Comparison of ENCODE assay signal across 10 mouse cellular contexts in the genomic region with DNA sequence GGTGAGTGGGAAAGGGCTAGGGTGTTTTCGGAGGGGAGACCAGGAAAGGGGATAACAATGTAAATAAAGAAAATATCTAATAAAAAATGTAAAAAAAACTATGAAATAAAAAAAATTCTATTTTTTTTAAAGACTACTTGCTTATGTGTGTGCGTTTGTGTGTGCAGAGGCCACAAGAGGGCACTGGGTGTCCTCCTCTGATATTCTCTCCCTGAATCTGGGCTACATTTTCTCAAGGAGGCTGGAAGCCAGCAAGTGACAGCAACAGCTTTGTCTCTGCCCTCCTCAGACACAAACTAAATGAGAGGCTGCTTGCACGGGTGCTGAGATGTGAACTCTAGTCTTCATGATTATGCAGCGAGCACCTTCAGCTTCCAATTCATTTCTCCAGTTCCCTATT. TPM values are rescaled to one million over a fixed set of nuclear protein-coding genes. Genes with fewer than 3 reads are reported as not detected.
A peak's percentile ranks its signal among the peaks of the same experiment; 100 is the strongest.
DNase-seq lines count a peak whose midpoint lies in the region; ATAC-seq and TF ChIP-seq lines count a peak whose summit lies in the region.
"Had no signal": no experiment of that assay in that cellular context is flagged by ENCODE, and none has a peak within 500 bp of the region (broad histone marks: within the 10 kb centered on the region; RNA-seq: fewer than 3 reads in every experiment).

No protein-coding gene starts in this region.

- no peaks in the 10 kb centered on the region for H3K9me3 ChIP-seq in CH12.LX (replicated peaks; ENCODE audit: low read length)
- H3K9me3 ChIP-seq: embryonic facial prominence, embryonic 12.5 days; stomach, embryonic 15.5 days had no signal

- ATAC-seq in granulocyte monocyte progenitor cell, adult 5-6 weeks (replicated peaks; ENCODE audit: poor library complexity, severe bottlenecking) = no peak

- peak in 1 of 2 experiments; percentile 75; a peak in 2 of 4 replicates for TF ChIP-seq CTCF in CH12.LX (conservative IDR thresholded peaks at IDR 0.05 in 1 of 2, IDR thresholded peaks at IDR 0.05 in 1 of 2; ENCODE audit: low read depth in 2 of 2, low read length in 2 of 2)
- peak; percentile 38; the same call in 1 of the 2 replicates for TF ChIP-seq CTCF in lung, adult 2 months (IDR thresholded peaks at IDR 0.05; ENCODE audit: insufficient read depth, low read length)

- no peak overlapping the region for H3K4me3 ChIP-seq in CH12.LX (replicated peaks in 1 of 3; ENCODE audit: low read depth in 2 of 3, low read length in 2 of 3, poor library complexity in 1 of 3)
- no peak overlapping the region for H3K4me3 ChIP-seq in lung, adult 2 months (replicated peaks; ENCODE audit: extremely low read depth, low read depth, low read length)
- H3K4me3 ChIP-seq: embryonic facial prominence, embryonic 12.5 days; stomach, embryonic 15.5 days had no signal

- TF ChIP-seq POLR2A in CH12.LX (IDR thresholded peaks at IDR 0.05; ENCODE audit: low read depth, low read length) = no peak
- no peak for TF ChIP-seq POLR2A in lung, adult 2 months (IDR thresholded peaks at IDR 0.05; ENCODE audit: borderline replicate concordance, extremely low read depth, low read depth, low read length)

- in situ Hi-C loops in CH12.LX (cut with MboI; ENCODE audit: low pct_ligation_motif_present, low pct_unique_long_range_greater_than_20kb, low sequenced_read_pairs) = no loop called here

- dilution Hi-C loops in CH12.LX (cut with MboI; ENCODE audit: extremely low pct_ligation_motif_present, extremely low pct_unique_long_range_greater_than_20kb, low sequenced_read_pairs) = no loop called here

- H3K27me3 ChIP-seq in CH12.LX (replicated peaks) = no peaks in the 10 kb centered on the region
- H3K27me3 ChIP-seq: embryonic facial prominence, embryonic 12.5 days; stomach, embryonic 15.5 days had no signal

- H3K79me2 ChIP-seq in CH12.LX (replicated peaks; ENCODE audit: control insufficient read depth, extremely low read depth, insufficient read depth, poor library complexity, severe bottlenecking) = no peaks in the 10 kb centered on the region

- H3K4me1 ChIP-seq in CH12.LX (ENCODE audit: control insufficient read depth in 1 of 2, insufficient read depth in 2 of 2) = peaks cover 11 to 58% of the 10 kb centered on the region in 2 experiments
- peaks cover 11% of the 10 kb centered on the region for H3K4me1 ChIP-seq in lung, adult 2 months (ENCODE audit: control insufficient read depth, insufficient read depth, low read length)
- H3K4me1 ChIP-seq: embryonic facial prominence, embryonic 12.5 days had no signal

- peak; percentile 46 for DNase-seq in kidney, postnatal 10 days
- no peak for DNase-seq in kidney, adult 11 months
- DNase-seq in CH12.LX (ENCODE audit: extremely low read depth) (peak; percentile 47), adipocyte (ENCODE audit: low spot score) (peak; percentile 82)
- DNase-seq in lung, adult 2 months = peak; percentile 18
- DNase-seq in urinary bladder, postnatal 10 days (ENCODE audit: low spot score) = no peak

- TF ChIP-seq RAD21 in CH12.LX (IDR thresholded peaks at IDR 0.05; ENCODE audit: low read depth, low read length) = peak; percentile 75

- TF ChIP-seq EP300 in CH12.LX (IDR thresholded peaks at IDR 0.05; ENCODE audit: low read length) = no peak

- no peak overlapping the region for H3K27ac ChIP-seq in CH12.LX (ENCODE audit: insufficient read depth, low read depth)
- H3K27ac ChIP-seq: embryonic facial prominence, embryonic 12.5 days; stomach, embryonic 15.5 days had no signal

- 59% methylated on average over 4 of the region's 4 CpGs for WGBS in lung, adult 2 months

- H3K4me2 ChIP-seq in CH12.LX (ENCODE audit: insufficient read depth, low read depth, poor library complexity, severe bottlenecking) = no peak overlapping the region
- H3K4me2 ChIP-seq: embryonic facial prominence, embryonic 12.5 days; stomach, embryonic 15.5 days had no signal

- H3K36me3 ChIP-seq in CH12.LX (replicated peaks in 1 of 2; ENCODE audit: control insufficient read depth in 1 of 2, insufficient read depth in 1 of 2, low read length in 1 of 2) = peaks cover 0 to 3% of the 10 kb centered on the region in 2 experiments
- H3K36me3 ChIP-seq: embryonic facial prominence, embryonic 12.5 days; stomach, embryonic 15.5 days had no signal

- no peak overlapping the region for H3K9ac ChIP-seq in CH12.LX (ENCODE audit: insufficient read depth, low read depth)
- H3K9ac ChIP-seq: embryonic facial prominence, embryonic 12.5 days; stomach, embryonic 15.5 days had no signal

TF ChIP-seq in CH12.LX, 34 proteins besides CTCF, POLR2A, EP300 and RAD21:
- no peak for TF ChIP-seq MAZ (IDR thresholded peaks at IDR 0.05; ENCODE audit: low read depth, low read length)
- peak; percentile 77 for TF ChIP-seq SMC3 (IDR thresholded peaks at IDR 0.05; ENCODE audit: low read depth, low read length)
- TF ChIP-seq ZNF384 (IDR thresholded peaks at IDR 0.05; ENCODE audit: low read depth, low read length) = peak; percentile 83
- no peak for TF ChIP-seq HCFC1 (IDR thresholded peaks at IDR 0.05; ENCODE audit: low read depth, low read length)
- TF ChIP-seq E2F4 (IDR thresholded peaks at IDR 0.05; ENCODE audit: insufficient replicate concordance, low read depth, low read length) = no peak
TF ChIP-seq in CH12.LX: peak in this region for 2.

RNA-seq across cellular contexts. Expression of a gene that starts 14.4 kb away (rescaled TPM):
- total RNA-seq in CH12.LX (2012; rRNA removed) (not detected in 2 replicates), CH12.LX (2014; rRNA removed) (not detected in 2 replicates)
- polyA plus RNA-seq in CH12.LX (2012; ENCODE audit: insufficient read length, low read depth) = 1.5 and 2.1 TPM in 2 replicates
- polyA plus RNA-seq in lung, adult 2 months (2012; rRNA removed) = not detected in 2 replicates
- not detected in 2 replicates for total RNA-seq in granulocyte monocyte progenitor cell, adult 5-6 weeks (2014; fragmentation: Nextera tagmentation)
- total RNA-seq in granulocyte monocyte progenitor cell, adult 5-6 weeks (2017) = not detected in 2 replicates
- polyA plus RNA-seq: embryonic facial prominence, embryonic 12.5 days; liver, embryonic 16.5 days had no signal

RNA-seq across cellular contexts. Expression of a gene that starts 42.5 kb away (rescaled TPM):
- total RNA-seq in CH12.LX (2012; rRNA removed) (8.9 and 9.8 TPM in 2 replicates), CH12.LX (2014; rRNA removed) (40.3 and 45.7 TPM in 2 replicates)
- polyA plus RNA-seq in CH12.LX (2012; ENCODE audit: insufficient read length, low read depth) = 37.7 and 38.0 TPM in 2 replicates
- polyA plus RNA-seq in lung, adult 2 months (2012; rRNA removed) = 8.7 and 12.2 TPM in 2 replicates
- total RNA-seq in granulocyte monocyte progenitor cell, adult 5-6 weeks (2014; fragmentation: Nextera tagmentation) = 54.7 and 56.1 TPM in 2 replicates
- 76.1 and 83.4 TPM in 2 replicates for total RNA-seq in granulocyte monocyte progenitor cell, adult 5-6 weeks (2017)

RNA-seq across cellular contexts. Expression of a gene that starts 58.8 kb away (rescaled TPM):
- total RNA-seq in CH12.LX (2012; rRNA removed) = 9.7 and 11.4 TPM in 2 replicates
- total RNA-seq in CH12.LX (2014; rRNA removed) = 46.4 and 50.2 TPM in 2 replicates
- polyA plus RNA-seq in CH12.LX (2012; ENCODE audit: insufficient read length, low read depth) = 19.3 and 19.7 TPM in 2 replicates
- 137 and 157 TPM in 2 replicates for polyA plus RNA-seq in lung, adult 2 months (2012; rRNA removed)
- 127 and 147 TPM in 2 replicates for total RNA-seq in granulocyte monocyte progenitor cell, adult 5-6 weeks (2014; fragmentation: Nextera tagmentation)
- total RNA-seq in granulocyte monocyte progenitor cell, adult 5-6 weeks (2017) = 95.5 and 104 TPM in 2 replicates

RNA-seq across cellular contexts. Expression of a gene that starts 58.8 kb away (rescaled TPM):
- 56.7 and 58.8 TPM in 2 replicates for total RNA-seq in CH12.LX (2012; rRNA removed)
- 51.4 and 54.9 TPM in 2 replicates for total RNA-seq in CH12.LX (2014; rRNA removed)
- 293 and 310 TPM in 2 replicates for polyA plus RNA-seq in CH12.LX (2012; ENCODE audit: insufficient read length, low read depth)
- 12.3 and 15.1 TPM in 2 replicates for polyA plus RNA-seq in lung, adult 2 months (2012; rRNA removed)
- total RNA-seq in granulocyte monocyte progenitor cell, adult 5-6 weeks (2014; fragmentation: Nextera tagmentation) = 151 and 175 TPM in 2 replicates
- total RNA-seq in granulocyte monocyte progenitor cell, adult 5-6 weeks (2017) = 34.3 and 49.7 TPM in 2 replicates

Comparison
In these comparisons a context has a peak if more than half of its experiments do, and no peak if none do; other contexts are left out.
1. DNase-seq: peak in kidney, postnatal 10 days (single experiment), CH12.LX (single experiment), adipocyte (single experiment) and lung, adult 2 months (single experiment); none in kidney, adult 11 months (single experiment) and urinary bladder, postnatal 10 days (single experiment).